Mouse (Mus musculus) C2C12 (cell line): Measurements from ENCODE around the gene Dnah3. TPM values are rescaled to one million over a fixed set of nuclear protein-coding genes. Genes with fewer than 3 reads are reported as not detected.

Experiments
- H3K27me3 ChIP-seq: one replicate; pipeline ENCODE4 v1.6.1; 2011; ENCODE audit not compliant: control insufficient read depth, insufficient read depth, insufficient read length
- H3K36me3 ChIP-seq: one replicate; pipeline ENCODE4 v1.6.1; 2011; ENCODE audit not compliant: control insufficient read depth, insufficient read depth
- H3K4me3 ChIP-seq: one replicate; pipeline ENCODE4 v1.5.1; 2011; ENCODE audit warnings: mild to moderate bottlenecking, control low read depth; ENCODE audit not compliant: poor library complexity, insufficient read depth, severe bottlenecking
- H3K79me2 ChIP-seq: one replicate; pipeline ENCODE4 v1.6.1; 2011; ENCODE audit not compliant: control insufficient read depth, insufficient read depth
- H3K79me3 ChIP-seq: one replicate; pipeline ENCODE4 v1.6.1; 2011; ENCODE audit warnings: low read depth, control low read depth
- H3ac ChIP-seq: one replicate; pipeline ENCODE3; 2011; ENCODE audit warnings: low read depth; ENCODE audit not compliant: control insufficient read depth, insufficient read length
- CEBPB ChIP-seq: IDR thresholded peaks from one replicate; pipeline ENCODE4 v1.6.1; 2011; ENCODE audit warnings: low read depth, mild to moderate bottlenecking, control low read depth, moderate library complexity
- CTCF ChIP-seq: IDR thresholded peaks from one replicate; pipeline ENCODE4 v1.5.1; 2011; ENCODE audit not compliant: control insufficient read depth, insufficient read depth, insufficient read length
- FOSL1 ChIP-seq: IDR thresholded peaks from one replicate; pipeline ENCODE4 v1.8.0; 2011; ENCODE audit warnings: mild to moderate bottlenecking, low read length; ENCODE audit not compliant: poor library complexity, insufficient read depth, severe bottlenecking
- MAX ChIP-seq: IDR thresholded peaks from one replicate; pipeline ENCODE4 v1.6.1; 2011; ENCODE audit warnings: mild to moderate bottlenecking, control low read depth
- MYOD1 ChIP-seq: IDR thresholded peaks from one replicate; pipeline ENCODE4 v1.6.1; 2011; ENCODE audit warnings: low read depth; ENCODE audit not compliant: control insufficient read depth, insufficient read length
- MYOG ChIP-seq: IDR thresholded peaks from one replicate; pipeline ENCODE4 v1.6.1; 2011; ENCODE audit not compliant: control insufficient read depth, insufficient read length; ENCODE audit errors: extremely low read depth
- USF1 ChIP-seq: IDR thresholded peaks from one replicate; pipeline ENCODE4 v1.6.1; 2011; ENCODE audit warnings: low read depth, mild to moderate bottlenecking, control low read depth, moderate library complexity
- long read RNA-seq, 2 experiments: library from polyadenylated mRNA; unstranded; transcript quantifications; one replicate each; pipeline ENCODE4 v2.0.0; 2019 to 2020
- polyA plus RNA-seq: library from polyadenylated mRNA; unstranded; fragments of >200 nt; fragmentation: generic; extraction: Trizol; gene quantifications from one replicate; pipeline ENCODE4 v1.2.1, GENCODE M21; 2012; ENCODE audit warnings: missing spikeins

The Dnah3 gene
- polyA plus RNA-seq: not detected
- long read RNA-seq, experiment 1: 0 reads
- long read RNA-seq, experiment 2: 0 reads

DNA sequence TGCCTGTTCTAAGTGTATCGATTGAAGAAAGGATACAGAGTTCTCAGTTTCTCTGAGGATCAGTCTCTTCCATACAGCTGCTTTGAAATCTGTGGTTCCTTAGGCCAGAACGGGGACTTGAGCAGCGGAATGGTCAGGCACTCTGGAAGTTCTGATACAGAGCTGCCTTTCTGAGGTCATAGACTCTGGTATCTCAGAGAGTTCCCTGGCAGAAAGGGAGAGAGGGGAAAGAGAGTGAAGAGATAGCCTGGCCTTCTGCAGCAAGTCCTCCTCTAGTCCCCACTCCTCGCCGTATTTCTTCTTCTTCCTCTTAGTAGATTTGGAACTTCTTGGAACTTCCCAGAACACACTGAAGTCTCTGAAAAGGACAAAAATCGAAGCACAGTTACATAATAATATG lies at the start of gene Dnah3:
Dnah3 (minus strand) TSS at position 101 of the 400 bp plus-strand sequence.
- no peaks in the 10 kb centered on the region for H3K79me2 ChIP-seq
- TF ChIP-seq MYOG (no peak), CEBPB (no peak), USF1 (no peak), MYOD1 (no peak), CTCF (no peak), FOSL1 (no peak), MAX (no peak)
- H3ac ChIP-seq: no peak within 1 kb of the TSS
- no peaks in the 10 kb centered on the region for H3K79me3 ChIP-seq
- H3K4me3 ChIP-seq: no peak within 1 kb of the TSS
- H3K36me3 ChIP-seq: no peaks in the 10 kb centered on the region
- H3K27me3 ChIP-seq: no peaks in the 10 kb centered on the region

GRCm38 (mm10) chr7:120142743-120143142 lies 47.7 kb upstream of the Dnah3 start:
- TF ChIP-seq MAX: no peak
- TF ChIP-seq CTCF: no peak
- no peak for TF ChIP-seq FOSL1
- H3K4me3 ChIP-seq: no peak overlapping the region
- H3K36me3 ChIP-seq: no peaks in the 10 kb centered on the region
- H3K27me3 ChIP-seq: no peaks in the 10 kb centered on the region
- H3ac ChIP-seq: no peak overlapping the region
- H3K79me2 ChIP-seq: no peaks in the 10 kb centered on the region
- H3K79me3 ChIP-seq: no peaks in the 10 kb centered on the region

GRCm38 (mm10) chr7:120128951-120129350 lies 33.9 kb upstream of the Dnah3 start:
- Histone ChIP-seq H3K79me2 (no peaks in the 10 kb centered on the region), H3K27me3 (no peaks in the 10 kb centered on the region), H3K79me3 (no peaks in the 10 kb centered on the region), H3K36me3 (no peaks in the 10 kb centered on the region), H3ac (no peak overlapping the region), H3K4me3 (no peak overlapping the region)
- no peak for TF ChIP-seq FOSL1
- no peak for TF ChIP-seq USF1
- no peak for TF ChIP-seq CTCF
- no peak for TF ChIP-seq MAX
- TF ChIP-seq MYOG: no peak
- TF ChIP-seq CEBPB: no peak
- TF ChIP-seq MYOD1: no peak

DNA sequence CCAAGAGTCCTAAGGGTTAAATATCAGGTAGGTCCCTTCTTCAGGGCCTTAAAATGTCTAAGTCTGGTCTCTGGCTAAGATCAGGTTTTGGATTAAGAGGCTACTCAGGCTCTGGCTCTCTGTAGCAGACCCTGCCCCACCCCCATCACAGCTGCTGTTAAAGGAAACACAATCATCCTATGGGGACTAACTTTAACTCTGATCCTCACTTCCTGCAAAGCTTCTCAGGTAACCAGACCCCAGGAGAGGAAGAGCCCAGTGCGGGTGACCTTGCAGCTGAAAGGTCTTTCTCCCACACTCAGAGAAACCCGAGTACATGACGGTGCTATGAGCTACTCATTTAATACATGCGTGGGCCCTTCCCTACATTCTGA lies 32.6 kb upstream of the Dnah3 start:
- no peaks in the 10 kb centered on the region for H3K27me3 ChIP-seq
- H3K79me2 ChIP-seq: no peaks in the 10 kb centered on the region
- H3K36me3 ChIP-seq: no peaks in the 10 kb centered on the region
- no peak overlapping the region for H3K4me3 ChIP-seq
- H3ac ChIP-seq: no peak overlapping the region
- no peaks in the 10 kb centered on the region for H3K79me3 ChIP-seq
- TF ChIP-seq MYOD1 (no peak), MAX (no peak), MYOG (no peak), CEBPB (no peak), USF1 (no peak)

DNA sequence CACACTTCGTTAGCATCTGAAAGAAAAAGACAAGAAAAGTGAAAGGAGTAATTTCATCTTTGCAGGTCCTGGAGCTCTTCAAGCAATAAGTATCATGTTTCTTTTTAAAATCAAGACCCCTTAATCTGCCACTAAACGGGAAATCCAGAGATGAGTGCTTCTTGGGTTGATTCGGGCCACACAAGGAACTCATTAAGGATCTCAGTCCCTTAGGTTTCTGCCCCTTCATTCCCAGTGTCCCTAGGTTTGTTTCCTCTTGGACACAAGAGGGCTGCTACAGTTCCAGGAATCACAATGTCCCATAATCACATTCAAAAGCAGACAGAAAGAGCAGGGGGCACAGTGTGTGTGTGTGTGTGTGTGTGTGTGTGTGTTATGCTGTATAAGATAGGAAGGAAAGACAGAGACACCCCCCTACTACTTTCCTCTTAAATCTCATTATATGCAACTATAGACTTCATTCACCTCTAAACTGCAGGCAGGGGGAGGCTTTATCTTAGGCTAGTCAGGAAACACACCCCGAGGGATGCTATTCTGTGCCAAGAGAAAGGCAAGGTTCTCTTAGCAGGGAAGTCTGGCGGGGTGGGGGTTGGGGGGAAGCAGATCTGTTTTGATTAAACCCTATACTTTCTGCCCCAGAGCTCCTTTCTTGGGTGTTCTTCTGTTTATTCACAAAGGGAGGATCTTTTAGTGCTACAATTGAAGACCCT lies 32.1 kb upstream of the Dnah3 start:
- H3ac ChIP-seq: no peak overlapping the region
- no peak overlapping the region for H3K4me3 ChIP-seq
- H3K27me3 ChIP-seq: no peaks in the 10 kb centered on the region
- no peak for TF ChIP-seq MYOD1
- no peak for TF ChIP-seq MAX
- no peak for TF ChIP-seq CEBPB
- no peak for TF ChIP-seq CTCF
- no peak for TF ChIP-seq USF1
- TF ChIP-seq MYOG: no peak
- TF ChIP-seq FOSL1: no peak
- no peaks in the 10 kb centered on the region for H3K79me3 ChIP-seq
- no peaks in the 10 kb centered on the region for H3K36me3 ChIP-seq
- H3K79me2 ChIP-seq: no peaks in the 10 kb centered on the region

DNA sequence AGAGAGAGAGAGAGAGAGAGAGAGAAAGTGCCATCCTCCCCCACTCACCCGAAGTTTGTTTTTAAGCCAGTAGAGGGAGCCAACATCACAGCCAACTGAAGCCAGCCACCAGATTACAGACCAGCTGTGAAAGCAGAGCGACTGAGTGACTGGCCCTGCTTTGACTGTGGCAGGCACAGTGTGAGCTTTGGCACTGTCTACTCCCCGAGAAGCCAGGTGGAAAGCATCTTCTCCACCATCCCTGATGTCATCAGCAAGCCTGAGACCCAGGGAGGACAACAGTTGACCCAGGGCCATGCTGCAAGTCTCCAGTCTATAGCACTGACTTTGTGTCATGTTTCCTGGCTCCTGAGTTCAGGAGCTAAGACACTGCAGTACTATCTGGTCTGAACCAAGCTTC lies 29.8 kb upstream of the Dnah3 start:
- no peaks in the 10 kb centered on the region for H3K79me3 ChIP-seq
- H3K27me3 ChIP-seq: no peaks in the 10 kb centered on the region
- no peak overlapping the region for H3K4me3 ChIP-seq
- no peaks in the 10 kb centered on the region for H3K79me2 ChIP-seq
- no peak overlapping the region for H3ac ChIP-seq
- no peaks in the 10 kb centered on the region for H3K36me3 ChIP-seq
- no peak for TF ChIP-seq CEBPB
